Mouse (Mus musculus): ENCODE results near the gene Mogat2. TPM values are rescaled to one million over a fixed set of nuclear protein-coding genes. Genes with fewer than 3 reads are reported as not detected.

Mogat2 gene
- total RNA-seq, 1 experiment, result 22.9 TPM

DNA sequence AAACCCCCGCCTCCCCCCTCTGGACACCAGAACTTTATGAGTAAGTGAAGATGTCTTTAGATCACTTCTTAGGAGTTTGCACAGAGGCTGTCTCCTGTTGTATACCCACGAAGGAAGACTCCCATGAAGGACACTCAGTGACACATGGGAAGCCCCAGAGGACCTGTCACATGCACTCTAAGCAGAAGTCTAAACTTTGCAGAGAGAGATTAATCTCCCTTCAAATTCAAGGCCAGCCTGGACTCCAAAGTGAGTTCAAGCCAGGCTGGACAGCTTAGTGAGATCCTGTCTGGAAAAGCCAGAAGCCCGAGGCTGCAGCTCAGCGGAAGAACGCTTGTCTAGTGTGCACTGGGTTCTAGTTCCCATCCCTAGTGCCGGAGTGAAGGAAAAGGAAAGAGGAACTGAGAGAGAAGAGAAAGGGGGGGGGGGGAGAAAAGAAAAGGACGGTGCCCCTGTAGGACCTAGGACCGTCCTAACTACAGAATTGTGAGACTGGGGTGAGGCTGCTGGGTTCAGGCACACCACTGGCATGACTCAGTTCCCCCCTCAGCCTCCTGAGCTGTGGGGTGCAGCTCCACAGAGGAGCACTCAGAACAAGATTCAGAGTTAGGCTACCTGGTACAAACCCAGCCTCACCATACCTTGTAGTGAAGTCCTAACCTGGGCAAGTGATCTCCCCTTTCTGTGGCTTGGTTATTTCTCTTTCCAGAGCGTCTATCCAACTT is 38.8 kb downstream of the Mogat2 start:
- no peak overlapping the region for H3K9ac ChIP-seq (ENCODE audit: insufficient read depth, low read depth, low read length, poor library complexity, severe bottlenecking)
- no peaks in the 10 kb centered on the region for H3K9me3 ChIP-seq (ENCODE audit: control insufficient read depth, insufficient read depth, low read depth, low read length)
- in situ Hi-C loops (cut with MboI; ENCODE audit: low sequenced_read_pairs in 2 of 2, unreplicated experiment in 2 of 2), result no loop called here
- H3K4me3 ChIP-seq (ENCODE audit: insufficient read depth in 1 of 2, low read depth in 1 of 2, low read length in 2 of 2, poor library complexity in 1 of 2, severe bottlenecking in 1 of 2), result no peak overlapping the region
- no peaks in the 10 kb centered on the region for H3K4me1 ChIP-seq (ENCODE audit: control insufficient read depth in 2 of 2, insufficient read depth in 2 of 2, low read length in 2 of 2, poor library complexity in 1 of 2)
- no peak for TF ChIP-seq CHD2 (IDR thresholded peaks at IDR 0.05; ENCODE audit: low read depth, low read length)
- TF ChIP-seq ZNF384 (IDR thresholded peaks at IDR 0.05; ENCODE audit: low read depth, low read length), result no peak
- TF ChIP-seq MAFK (IDR thresholded peaks at IDR 0.05; ENCODE audit: insufficient read depth, low read depth, low read length), result no peak
- no peak for TF ChIP-seq HCFC1 (IDR thresholded peaks at IDR 0.05; ENCODE audit: borderline replicate concordance, insufficient read depth, low read length)
- no peak for TF ChIP-seq ZC3H11A (IDR thresholded peaks at IDR 0.05; ENCODE audit: borderline replicate concordance, low read depth, low read length)
- DNase-seq (ENCODE audit: low read depth, low spot score), result no peak
- no peak overlapping the region for H3K27ac ChIP-seq (ENCODE audit: insufficient read depth, low read depth, low read length, poor library complexity, severe bottlenecking)
- no peaks in the 10 kb centered on the region for H3K36me3 ChIP-seq (ENCODE audit: control insufficient read depth, insufficient read depth, low read length, poor library complexity, severe bottlenecking)

DNA sequence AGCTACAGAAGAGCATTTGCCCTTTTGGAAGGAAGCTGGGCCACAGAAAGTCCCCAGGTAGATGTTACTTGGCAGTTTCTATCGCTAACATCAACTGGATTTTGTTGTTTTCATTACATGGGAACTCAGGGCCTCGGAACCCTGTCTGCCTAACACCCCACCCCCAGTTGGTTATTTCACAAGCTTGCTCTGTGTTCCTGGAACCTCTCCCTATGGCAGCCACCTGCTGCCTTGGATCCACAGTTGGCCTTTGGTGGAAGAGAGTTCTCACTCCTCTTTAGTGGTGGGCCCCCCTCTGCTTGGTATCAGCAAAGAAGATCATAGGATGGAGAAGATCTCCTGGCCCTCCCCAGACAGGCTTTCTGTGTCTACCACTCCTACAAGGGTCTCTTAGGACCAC is 39.6 kb downstream of the Mogat2 start:
- Histone ChIP-seq H3K9me3 (ENCODE audit: control insufficient read depth, insufficient read depth, low read depth, low read length) (no peaks in the 10 kb centered on the region), H3K36me3 (ENCODE audit: control insufficient read depth, insufficient read depth, low read length, poor library complexity, severe bottlenecking) (no peaks in the 10 kb centered on the region), H3K27ac (ENCODE audit: insufficient read depth, low read depth, low read length, poor library complexity, severe bottlenecking) (no peak overlapping the region), H3K9ac (ENCODE audit: insufficient read depth, low read depth, low read length, poor library complexity, severe bottlenecking) (no peak overlapping the region), H3K4me3 (ENCODE audit: insufficient read depth in 1 of 2, low read depth in 1 of 2, low read length in 2 of 2, poor library complexity in 1 of 2, severe bottlenecking in 1 of 2) (no peak overlapping the region), H3K4me1 (ENCODE audit: control insufficient read depth in 2 of 2, insufficient read depth in 2 of 2, low read length in 2 of 2, poor library complexity in 1 of 2) (no peaks in the 10 kb centered on the region)
- in situ Hi-C loops (cut with MboI; ENCODE audit: low sequenced_read_pairs in 2 of 2, unreplicated experiment in 2 of 2), result no loop called here
- DNase-seq (ENCODE audit: low read depth, low spot score), result no peak
- TF ChIP-seq MAFK (IDR thresholded peaks at IDR 0.05; ENCODE audit: insufficient read depth, low read depth, low read length), result no peak
- no peak for TF ChIP-seq ZNF384 (IDR thresholded peaks at IDR 0.05; ENCODE audit: low read depth, low read length)
- TF ChIP-seq HCFC1 (IDR thresholded peaks at IDR 0.05; ENCODE audit: borderline replicate concordance, insufficient read depth, low read length), result no peak
- no peak for TF ChIP-seq ZC3H11A (IDR thresholded peaks at IDR 0.05; ENCODE audit: borderline replicate concordance, low read depth, low read length)
- no peak for TF ChIP-seq CHD2 (IDR thresholded peaks at IDR 0.05; ENCODE audit: low read depth, low read length)

DNA sequence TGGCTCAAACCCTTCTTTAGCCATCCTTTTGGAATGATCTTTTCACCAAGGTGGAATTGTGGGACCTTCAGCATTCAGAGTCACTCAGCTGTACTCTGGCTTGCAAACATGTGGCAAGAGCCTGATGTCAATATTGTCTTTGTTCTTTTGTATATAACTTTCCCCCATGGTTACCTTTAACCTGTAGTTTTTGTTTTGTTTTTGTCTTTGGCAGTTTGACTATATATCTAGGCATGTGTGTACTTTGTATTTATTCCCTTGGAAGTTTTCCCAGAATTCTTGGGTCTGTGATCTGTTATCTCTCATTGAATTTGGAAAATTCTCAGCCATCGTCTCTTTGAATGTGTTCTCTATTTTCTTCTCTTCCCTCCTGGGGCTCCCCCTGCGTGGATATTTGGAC is 43.9 kb downstream of the Mogat2 start:
- H3K27ac ChIP-seq (ENCODE audit: insufficient read depth, low read depth, low read length, poor library complexity, severe bottlenecking), result no peak overlapping the region
- TF ChIP-seq MAFK (IDR thresholded peaks at IDR 0.05; ENCODE audit: insufficient read depth, low read depth, low read length), result no peak
- TF ChIP-seq ZC3H11A (IDR thresholded peaks at IDR 0.05; ENCODE audit: borderline replicate concordance, low read depth, low read length), result no peak
- no peak for TF ChIP-seq ZNF384 (IDR thresholded peaks at IDR 0.05; ENCODE audit: low read depth, low read length)
- no peak for TF ChIP-seq CHD2 (IDR thresholded peaks at IDR 0.05; ENCODE audit: low read depth, low read length)
- no peak for TF ChIP-seq HCFC1 (IDR thresholded peaks at IDR 0.05; ENCODE audit: borderline replicate concordance, insufficient read depth, low read length)
- H3K9me3 ChIP-seq (ENCODE audit: control insufficient read depth, insufficient read depth, low read depth, low read length), result no peaks in the 10 kb centered on the region
- no peaks in the 10 kb centered on the region for H3K36me3 ChIP-seq (ENCODE audit: control insufficient read depth, insufficient read depth, low read length, poor library complexity, severe bottlenecking)
- H3K9ac ChIP-seq (ENCODE audit: insufficient read depth, low read depth, low read length, poor library complexity, severe bottlenecking), result no peak overlapping the region
- no peaks in the 10 kb centered on the region for H3K4me1 ChIP-seq (ENCODE audit: control insufficient read depth in 2 of 2, insufficient read depth in 2 of 2, low read length in 2 of 2, poor library complexity in 1 of 2)
- H3K4me3 ChIP-seq (ENCODE audit: insufficient read depth in 1 of 2, low read depth in 1 of 2, low read length in 2 of 2, poor library complexity in 1 of 2, severe bottlenecking in 1 of 2), result no peak overlapping the region
- DNase-seq (ENCODE audit: low read depth, low spot score), result no peak
- in situ Hi-C loops (cut with MboI; ENCODE audit: low sequenced_read_pairs in 2 of 2, unreplicated experiment in 2 of 2), result no loop called here

DNA sequence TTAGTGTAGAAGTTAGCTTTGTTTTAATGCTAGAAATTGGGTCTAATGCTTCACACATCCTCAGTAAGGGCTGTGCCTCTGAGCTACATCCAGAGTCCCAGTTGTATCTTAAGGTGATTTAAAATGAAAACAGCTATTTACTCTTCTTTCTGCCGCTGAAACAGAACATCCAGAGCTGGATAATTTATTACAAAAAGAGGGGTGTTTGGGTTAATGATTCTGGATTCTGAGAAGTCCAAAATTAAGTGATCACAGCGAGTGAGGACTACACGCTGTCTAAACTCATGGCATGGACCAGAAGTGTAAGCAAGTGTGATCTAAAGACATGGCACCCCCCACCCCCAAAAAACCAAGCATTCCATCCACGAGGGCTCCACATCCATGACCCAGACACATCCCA is 44.5 kb downstream of the Mogat2 start:
- in situ Hi-C loops (cut with MboI; ENCODE audit: low sequenced_read_pairs in 2 of 2, unreplicated experiment in 2 of 2), result no loop called here

More for the DNA sequence above, 44.5 kb downstream of the Mogat2 start:
- Histone ChIP-seq H3K9ac (ENCODE audit: insufficient read depth, low read depth, low read length, poor library complexity, severe bottlenecking) (no peak overlapping the region), H3K36me3 (ENCODE audit: control insufficient read depth, insufficient read depth, low read length, poor library complexity, severe bottlenecking) (no peaks in the 10 kb centered on the region), H3K4me1 (ENCODE audit: control insufficient read depth in 2 of 2, insufficient read depth in 2 of 2, low read length in 2 of 2, poor library complexity in 1 of 2) (no peaks in the 10 kb centered on the region), H3K27ac (ENCODE audit: insufficient read depth, low read depth, low read length, poor library complexity, severe bottlenecking) (no peak overlapping the region), H3K9me3 (ENCODE audit: control insufficient read depth, insufficient read depth, low read depth, low read length) (no peaks in the 10 kb centered on the region), H3K4me3 (ENCODE audit: insufficient read depth in 1 of 2, low read depth in 1 of 2, low read length in 2 of 2, poor library complexity in 1 of 2, severe bottlenecking in 1 of 2) (no peak overlapping the region)
- TF ChIP-seq ZC3H11A (IDR thresholded peaks at IDR 0.05; ENCODE audit: borderline replicate concordance, low read depth, low read length) (no peak), HCFC1 (IDR thresholded peaks at IDR 0.05; ENCODE audit: borderline replicate concordance, insufficient read depth, low read length) (no peak), ZNF384 (IDR thresholded peaks at IDR 0.05; ENCODE audit: low read depth, low read length) (no peak), MAFK (IDR thresholded peaks at IDR 0.05; ENCODE audit: insufficient read depth, low read depth, low read length) (no peak), CHD2 (IDR thresholded peaks at IDR 0.05; ENCODE audit: low read depth, low read length) (no peak)
- DNase-seq (ENCODE audit: low read depth, low spot score), result no peak
